Comparison of ENCODE assay signal across 19 mouse cellular contexts in the genomic region with DNA sequence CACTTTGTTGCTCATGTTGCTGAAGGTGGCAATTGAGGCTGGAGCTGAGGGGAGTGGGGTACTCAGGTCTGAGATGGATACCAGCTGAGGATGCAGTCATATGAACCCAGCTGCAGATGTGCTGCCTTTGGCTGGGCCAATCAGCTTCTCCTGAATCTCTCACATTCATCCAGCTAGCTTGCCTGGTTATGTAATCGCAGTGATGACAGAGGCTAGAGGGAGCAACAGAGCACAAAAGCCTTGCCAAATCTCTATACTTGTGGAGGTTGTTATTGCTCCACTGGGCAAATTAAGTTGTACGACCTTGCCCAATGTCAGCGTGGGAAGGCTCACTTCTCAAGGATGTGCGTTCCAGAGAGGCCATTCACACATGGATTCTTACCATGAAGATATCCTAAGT.
A peak's percentile ranks its signal among the peaks of the same experiment; 100 is the strongest.
DNase-seq lines count a peak whose midpoint lies in the region; ATAC-seq and TF ChIP-seq lines count a peak whose summit lies in the region.
"Had no signal": no experiment of that assay in that cellular context is flagged by ENCODE, and none has a peak within 500 bp of the region (broad histone marks: within the 10 kb centered on the region; RNA-seq: fewer than 3 reads in every experiment).

No protein-coding gene starts in this region.

- no peak for TF ChIP-seq POLR2A in liver, adult 2 months (IDR thresholded peaks at IDR 0.05; ENCODE audit: extremely low read depth, insufficient read depth, low read length)

- TF ChIP-seq CTCF in liver, adult 2 months (IDR thresholded peaks at IDR 0.05; ENCODE audit: low read depth, low read length): no peak

- H3K36me3 ChIP-seq in liver, adult 2 months (ENCODE audit: control insufficient read depth, insufficient read depth, low read length): no peaks in the 10 kb centered on the region
- no peaks in the 10 kb centered on the region for H3K36me3 ChIP-seq in liver, embryonic 11.5 days (ENCODE audit: control insufficient read depth, insufficient read depth, low read length)
- H3K36me3 ChIP-seq: embryonic facial prominence, embryonic 13.5 days; hindbrain, embryonic 13.5 days; limb, embryonic 12.5 days; lung, embryonic 15.5 days; neural tube, embryonic 12.5 days had no signal

- H3K79me2 ChIP-seq in liver, adult 2 months (ENCODE audit: control insufficient read depth, insufficient read depth, low read length): no peaks in the 10 kb centered on the region

- no peaks in the 10 kb centered on the region for H3K4me1 ChIP-seq in liver, adult 2 months (ENCODE audit: control insufficient read depth, insufficient read depth, low read length)
- H3K4me1 ChIP-seq in liver, embryonic 11.5 days (replicated peaks; ENCODE audit: control insufficient read depth, insufficient read depth, low read length): no peaks in the 10 kb centered on the region
- H3K4me1 ChIP-seq: embryonic facial prominence, embryonic 13.5 days; hindbrain, embryonic 13.5 days; lung, embryonic 15.5 days; neural tube, embryonic 12.5 days had no signal

- no peak for ATAC-seq in liver, embryonic 11.5 days (replicated peaks; ENCODE audit: low FRiP score)

- H3K9me3 ChIP-seq in liver, embryonic 11.5 days (ENCODE audit: control insufficient read depth, low read length): no peaks in the 10 kb centered on the region
- H3K9me3 ChIP-seq: embryonic facial prominence, embryonic 13.5 days; hindbrain, embryonic 13.5 days; limb, embryonic 12.5 days; lung, embryonic 15.5 days; neural tube, embryonic 12.5 days had no signal

- no peaks in the 10 kb centered on the region for H3K27me3 ChIP-seq in liver, adult 2 months (ENCODE audit: control insufficient read depth, insufficient read depth, low read length)
- no peaks in the 10 kb centered on the region for H3K27me3 ChIP-seq in liver, embryonic 11.5 days (replicated peaks; ENCODE audit: control insufficient read depth, insufficient read depth, low read length)
- H3K27me3 ChIP-seq: embryonic facial prominence, embryonic 13.5 days; hindbrain, embryonic 13.5 days; limb, embryonic 12.5 days; neural tube, embryonic 12.5 days had no signal

- no peak overlapping the region for H3K4me2 ChIP-seq in liver, embryonic 11.5 days
- H3K4me2 ChIP-seq: embryonic facial prominence, embryonic 13.5 days; hindbrain, embryonic 13.5 days; limb, embryonic 12.5 days; lung, embryonic 15.5 days; neural tube, embryonic 12.5 days had no signal

- no peak overlapping the region for H3K9ac ChIP-seq in liver, adult 2 months (ENCODE audit: low read depth, low read length)
- H3K9ac ChIP-seq in liver, embryonic 11.5 days (ENCODE audit: low read depth, low read length): no peak overlapping the region
- H3K9ac ChIP-seq: embryonic facial prominence, embryonic 13.5 days; hindbrain, embryonic 13.5 days; limb, embryonic 12.5 days; lung, embryonic 15.5 days; neural tube, embryonic 12.5 days had no signal

- H3K27ac ChIP-seq in liver, adult 2 months (replicated peaks; ENCODE audit: insufficient read depth, low read depth, low read length): no peak overlapping the region
- no peak overlapping the region for H3K27ac ChIP-seq in liver, embryonic 11.5 days (ENCODE audit: low read depth, low read length)
- H3K27ac ChIP-seq: embryonic facial prominence, embryonic 13.5 days; hindbrain, embryonic 13.5 days; limb, embryonic 12.5 days; lung, embryonic 15.5 days; neural tube, embryonic 12.5 days; stomach, postnatal 0 days had no signal

- no peak overlapping the region for H3K4me3 ChIP-seq in liver, adult 2 months (ENCODE audit: insufficient read depth, low read depth, low read length)
- no peak overlapping the region for H3K4me3 ChIP-seq in liver, embryonic 11.5 days (ENCODE audit: low read depth, low read length)
- H3K4me3 ChIP-seq: embryonic facial prominence, embryonic 13.5 days; hindbrain, embryonic 13.5 days; limb, embryonic 12.5 days; lung, embryonic 15.5 days; neural tube, embryonic 12.5 days had no signal

- peak; percentile 32 for DNase-seq in adrenal gland, postnatal 10 days
- DNase-seq in adrenal gland, postnatal 25 days: no peak
- DNase-seq in liver, adult 2 months (ENCODE audit: extremely low read depth, low read depth, low spot score): peak; percentile 7
- DNase-seq in liver, embryonic 11.5 days (ENCODE audit: low spot score): no peak
- peak; percentile 24 to 37 for DNase-seq in adrenal gland, postnatal 36 days
- DNase-seq in skeletal muscle tissue, adult 2 months (ENCODE audit: low read depth, low spot score): peak; percentile 77
- DNase-seq in ovary, postnatal 14 days (ENCODE audit: low spot score): no peak
- DNase-seq: cerebellum, adult 18-20 months; kidney, adult 9 months; kidney, postnatal 36 days; layer of hippocampus, adult 9-11 months; right cerebral cortex, postnatal 25 days; thymus, postnatal 36 days had no signal

- WGBS in liver, adult 2 months: 57% methylated on average over 4 of the region's 4 CpGs
- 72% methylated on average over 4 of the region's 4 CpGs for WGBS in liver, embryonic 11.5 days

Comparison
In these comparisons a context has a peak if more than half of its experiments do, and no peak if none do; other contexts are left out.
1. DNase-seq: peak in adrenal gland, postnatal 10 days (single experiment), liver, adult 2 months (single experiment), adrenal gland, postnatal 36 days (2 of 2) and skeletal muscle tissue, adult 2 months (single experiment); none in adrenal gland, postnatal 25 days (single experiment), liver, embryonic 11.5 days (single experiment) and ovary, postnatal 14 days (single experiment).